Mouse (Mus musculus): Measurements from ENCODE around the gene 4930426L09Rik.

4930426L09Rik gene

GRCm38 (mm10) chr2:18998054-18998478 is at the start of gene 4930426L09Rik, which contains the start of gene Pip4k2a:
4930426L09Rik (plus strand) TSS chr2:18998343.
Pip4k2a (minus strand) TSS chr2:18998126.
- in situ Hi-C loops (cut with MseI, MboI) = no loop called here

- in situ Hi-C loops (cut with MseI, MboI) = no loop called here
These were observed 49.4 kb upstream of the 4930426L09Rik start for GRCm38 (mm10) chr2:18948741-18949140.

DNA sequence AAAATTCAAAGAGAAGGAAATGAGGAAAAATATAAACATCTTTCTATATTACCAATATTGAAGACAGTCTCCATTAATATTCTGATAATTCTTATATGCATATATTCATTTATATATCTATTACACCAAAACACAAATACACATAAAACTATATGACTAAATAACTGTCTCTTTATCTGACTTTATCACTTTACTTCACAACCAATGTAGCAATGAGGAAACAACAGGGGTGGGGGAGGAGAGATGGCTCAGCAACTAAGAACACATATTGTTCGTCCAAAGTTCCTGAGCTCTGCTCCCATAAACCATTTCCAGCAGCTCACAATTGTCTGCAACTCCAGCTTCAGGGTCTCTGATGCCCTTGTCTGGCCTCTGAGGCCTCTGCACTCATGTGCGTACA is 47.4 kb upstream of the 4930426L09Rik start:
- in situ Hi-C loops (cut with MseI, MboI) = no loop called here

GRCm38 (mm10) chr2:18952102-18952673 is 46.0 kb upstream of the 4930426L09Rik start:
- in situ Hi-C loops (cut with MseI, MboI) = no loop called here

DNA sequence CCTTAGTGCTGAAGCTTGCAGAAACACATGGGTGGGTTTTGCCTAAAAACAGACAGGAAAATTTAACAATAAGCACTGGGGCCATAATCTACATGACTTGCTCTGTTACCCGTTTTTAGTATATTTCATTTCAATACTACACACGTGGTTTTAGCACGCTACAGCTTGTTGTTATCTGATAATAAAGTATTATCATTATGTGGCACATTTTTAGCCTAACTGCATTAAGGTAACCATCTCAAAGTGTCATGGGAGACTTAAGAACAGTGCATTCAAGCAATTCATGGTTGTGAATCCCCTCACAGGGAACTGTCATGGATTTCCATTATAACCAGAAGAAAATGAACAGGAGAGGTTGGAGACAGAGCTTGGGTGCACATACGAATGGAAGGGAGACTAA is 43.7 kb upstream of the 4930426L09Rik start:
- in situ Hi-C loops (cut with MseI, MboI) = no loop called here

GRCm38 (mm10) chr2:18955022-18955421 is 43.1 kb upstream of the 4930426L09Rik start:
- in situ Hi-C loops (cut with MseI, MboI) = no loop called here

DNA sequence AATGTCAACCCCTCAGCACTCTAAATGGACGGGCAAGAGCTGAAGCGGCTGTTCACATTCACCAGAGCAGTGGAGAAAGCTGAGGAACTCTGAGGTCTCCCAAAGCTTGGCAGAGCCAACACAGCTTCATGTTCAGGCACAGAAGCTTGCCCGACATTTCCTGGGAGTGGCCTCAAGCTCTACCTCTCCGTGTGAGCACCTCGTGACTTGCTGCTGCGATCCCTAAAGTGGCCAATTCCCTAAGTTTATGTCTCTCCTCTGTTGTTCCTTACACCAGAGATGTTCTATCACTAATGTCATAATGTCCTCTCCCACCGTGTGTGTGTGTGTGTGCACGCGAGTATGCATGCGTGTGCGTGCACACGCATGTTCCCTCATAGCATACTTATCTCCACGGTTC is 42.5 kb upstream of the 4930426L09Rik start:
- in situ Hi-C loops (cut with MseI, MboI) = no loop called here

DNA sequence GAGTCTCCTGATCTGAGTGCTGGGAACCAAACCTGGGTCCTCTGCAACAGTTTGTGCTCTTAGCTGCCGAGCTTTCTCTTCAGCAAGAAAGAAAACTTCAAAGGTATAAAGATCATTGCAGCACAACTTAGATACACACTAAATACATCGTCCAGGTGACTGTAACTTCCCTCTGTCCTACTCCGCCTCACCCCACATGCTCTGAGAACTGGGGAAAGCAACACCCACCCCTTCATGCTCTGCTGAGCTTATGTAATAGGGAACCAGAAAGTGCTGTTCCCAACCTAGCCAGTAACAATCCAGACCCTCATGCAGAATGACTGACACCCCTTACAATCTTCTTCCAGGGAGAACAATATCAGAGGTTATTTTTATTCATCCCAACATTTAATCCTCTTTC is 41.7 kb upstream of the 4930426L09Rik start:
- in situ Hi-C loops (cut with MseI, MboI) = no loop called here

DNA sequence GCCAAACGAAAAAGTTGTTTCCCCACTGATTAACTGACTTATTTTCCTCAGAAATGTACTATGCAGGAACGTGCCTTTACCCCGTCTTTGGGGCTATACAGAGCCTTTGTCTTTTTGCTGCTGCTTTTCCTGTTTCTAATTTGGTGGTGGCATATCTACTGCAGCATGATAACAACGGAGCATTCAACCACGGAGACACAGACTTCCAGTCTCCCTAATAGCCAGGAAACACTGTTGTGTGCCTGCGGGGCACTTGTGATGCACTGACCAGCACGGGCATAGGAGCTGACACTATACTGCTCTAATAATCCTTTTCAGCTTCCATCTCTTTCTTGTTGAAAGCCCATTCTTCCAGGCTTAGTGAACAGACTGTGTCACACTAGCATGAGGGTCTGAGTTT is 41.2 kb upstream of the 4930426L09Rik start:
- in situ Hi-C loops (cut with MseI, MboI) = no loop called here

DNA sequence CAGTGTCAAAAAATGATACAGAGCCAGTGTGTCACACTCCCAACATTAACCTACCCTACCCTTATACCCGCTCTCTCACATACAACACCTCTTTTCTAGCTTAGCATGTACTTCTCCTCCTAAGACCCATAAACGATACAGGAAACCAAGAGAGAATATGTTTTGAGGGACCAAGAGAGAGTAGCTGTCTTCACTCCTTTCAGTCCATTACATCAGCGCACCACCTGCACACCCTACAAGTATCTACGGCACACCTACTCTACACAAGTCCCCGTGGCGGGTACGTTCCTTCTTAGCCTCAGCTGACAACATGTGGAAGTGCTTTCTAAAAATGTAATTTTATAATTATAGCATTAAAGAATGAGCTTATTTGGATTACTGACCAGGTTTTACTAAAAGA is 40.7 kb upstream of the 4930426L09Rik start:
- in situ Hi-C loops (cut with MseI, MboI) = no loop called here

GRCm38 (mm10) chr2:18958044-18958443 is 40.1 kb upstream of the 4930426L09Rik start:
- in situ Hi-C loops (cut with MseI, MboI) = no loop called here

DNA sequence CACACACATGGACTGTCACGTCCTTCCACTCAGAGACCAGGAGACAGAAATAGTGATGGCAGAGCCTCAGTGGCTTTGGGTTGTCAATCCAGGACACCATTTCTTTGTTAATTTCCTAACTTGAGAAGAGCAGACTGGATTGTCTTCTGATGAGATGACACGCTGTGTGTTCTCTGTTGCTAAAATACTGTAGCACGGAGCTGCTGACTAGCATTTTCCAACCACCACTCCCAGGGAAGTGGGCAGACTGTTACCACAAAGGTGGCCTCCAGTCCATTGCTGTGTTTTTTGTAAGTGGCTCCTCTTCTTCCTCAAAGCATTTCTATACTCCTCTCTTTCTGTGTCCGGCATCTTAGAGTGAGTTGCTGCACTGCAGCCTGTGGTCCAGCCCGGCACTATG is 39.6 kb upstream of the 4930426L09Rik start:
- in situ Hi-C loops (cut with MseI, MboI) = no loop called here

GRCm38 (mm10) chr2:18959008-18959407 is 39.1 kb upstream of the 4930426L09Rik start:
- in situ Hi-C loops (cut with MseI, MboI) = no loop called here

DNA sequence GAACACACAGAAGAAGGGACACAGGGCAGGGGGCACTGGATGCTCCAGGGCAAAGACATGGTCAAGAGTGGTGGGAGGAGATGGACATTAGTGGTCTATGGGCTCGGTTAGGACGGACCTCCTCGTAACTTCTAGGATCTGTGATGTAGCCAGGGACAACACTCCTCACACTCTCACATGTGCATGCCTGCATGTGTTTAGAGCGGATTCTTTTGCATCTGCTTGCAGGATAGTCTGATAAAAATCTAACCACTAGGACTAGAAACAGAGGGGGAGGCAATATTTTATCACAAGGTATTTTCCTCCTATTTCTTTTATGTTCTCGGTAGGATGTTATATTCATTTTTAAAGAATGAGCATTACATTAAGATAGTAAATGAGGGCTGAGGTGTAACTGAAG is 38.6 kb upstream of the 4930426L09Rik start:
- in situ Hi-C loops (cut with MseI, MboI) = no loop called here

- in situ Hi-C loops (cut with MseI, MboI) = no loop called here
These were observed 37.7 kb upstream of the 4930426L09Rik start for GRCm38 (mm10) chr2:18960376-18960973.

- in situ Hi-C loops (cut with MseI, MboI) = no loop called here
These were observed 35.6 kb upstream of the 4930426L09Rik start for GRCm38 (mm10) chr2:18962502-18962901.

GRCm38 (mm10) chr2:18963286-18964040 is 34.7 kb upstream of the 4930426L09Rik start:
- in situ Hi-C loops (cut with MseI, MboI) = no loop called here

- in situ Hi-C loops (cut with MseI, MboI) = no loop called here
These were observed 33.0 kb upstream of the 4930426L09Rik start for GRCm38 (mm10) chr2:18965108-18965507.

DNA sequence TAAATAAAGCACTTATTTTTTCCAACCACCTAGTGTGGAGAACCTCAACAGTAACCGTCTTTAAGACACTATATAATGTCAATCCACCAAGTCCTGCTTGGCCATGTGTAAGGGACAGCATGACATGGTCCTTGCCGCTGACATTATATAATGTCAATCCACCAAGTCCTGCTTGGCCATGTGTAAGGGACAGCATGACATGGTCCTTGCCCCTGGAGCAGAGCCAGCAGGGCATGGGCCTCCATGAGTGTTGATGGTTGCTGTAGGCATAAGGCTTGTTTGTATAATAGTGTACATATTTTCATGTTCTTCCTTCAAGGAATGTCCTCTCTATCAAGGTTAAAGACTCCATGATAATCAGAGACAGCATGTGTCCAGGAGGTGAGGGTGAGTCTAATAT is 32.2 kb upstream of the 4930426L09Rik start:
- in situ Hi-C loops (cut with MseI, MboI) = no loop called here

GRCm38 (mm10) chr2:18966566-18966965 is 31.6 kb upstream of the 4930426L09Rik start:
- in situ Hi-C loops (cut with MseI, MboI) = no loop called here

DNA sequence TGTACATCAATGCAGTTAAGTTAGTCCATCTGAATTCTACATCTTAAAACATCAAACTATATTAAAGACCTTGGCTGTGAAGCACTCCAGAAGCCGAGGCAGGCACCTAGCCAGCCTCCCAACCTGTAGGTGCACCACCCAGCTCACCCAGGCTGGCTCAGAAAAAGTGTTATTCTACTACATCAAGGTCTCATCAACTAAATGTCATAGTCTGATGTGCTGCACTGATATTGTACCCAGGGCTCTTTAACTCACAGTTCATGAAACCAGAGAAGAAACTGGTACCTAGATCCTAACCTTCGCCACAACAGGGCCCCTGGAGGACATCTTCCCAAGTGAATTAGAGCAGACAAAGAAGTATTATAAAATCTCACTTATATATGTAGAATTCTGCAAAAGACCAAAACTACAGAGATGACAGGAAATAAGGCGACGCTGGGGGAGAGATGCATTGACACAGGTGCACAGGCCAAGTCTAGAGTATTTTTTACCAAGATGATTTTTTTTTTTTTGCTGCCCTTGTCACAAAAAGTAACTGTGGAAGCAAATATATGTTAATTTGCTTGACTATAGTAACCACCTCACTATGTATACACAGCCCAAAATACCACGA is 30.6 kb upstream of the 4930426L09Rik start:
- in situ Hi-C loops (cut with MseI, MboI) = no loop called here

GRCm38 (mm10) chr2:18969066-18969681 is 29.0 kb upstream of the 4930426L09Rik start:
- in situ Hi-C loops (cut with MseI, MboI) = no loop called here
